Mouse (Mus musculus) neural tube, embryonic 13.5 days (tissue): ENCODE measurements at regions not wholly inside any gene's neighbourhood (a gene's known extent, or its start where the extent isn't known, plus 50 kb on each side); places are given as distances from the start of the nearest gene placed in this dataset.

Source experiments
- ATAC-seq: fragments of 200-750 bp; cut with Nextera tagmentation; 2 replicates; pipeline ENCODE4 v1.8.0; 2017; ENCODE audit warnings: low read depth, mild to moderate bottlenecking, moderate TSS enrichment, moderate library complexity
- H3K27ac ChIP-seq: fragments of 300-500 bp; sonication (generic); replicated peaks from 2 replicates; pipeline ENCODE4 v1.5.1; 2015; ENCODE audit warnings: moderate library complexity, mild to moderate bottlenecking, inconsistent platforms
- H3K27me3 ChIP-seq: fragments of 300-500 bp; sonication (generic); 2 replicates; pipeline ENCODE4 v1.6.1; 2015; ENCODE audit warnings: mild to moderate bottlenecking, inconsistent platforms
- H3K36me3 ChIP-seq: fragments of 300-500 bp; sonication (generic); 2 replicates; pipeline ENCODE4 v1.6.1; 2015; ENCODE audit warnings: mild to moderate bottlenecking, inconsistent platforms
- H3K4me1 ChIP-seq: fragments of 300-500 bp; sonication (generic); replicated peaks from 2 replicates; pipeline ENCODE4 v1.6.1; 2015; ENCODE audit warnings: inconsistent platforms
- H3K4me2 ChIP-seq: fragments of 300-500 bp; sonication (generic); 2 replicates; pipeline ENCODE4 v1.6.1; 2015; ENCODE audit warnings: inconsistent platforms, mild to moderate bottlenecking, moderate library complexity
- H3K4me3 ChIP-seq: fragments of 300-500 bp; sonication (generic); 2 replicates; pipeline ENCODE4 v1.5.1; 2015; ENCODE audit warnings: mild to moderate bottlenecking, inconsistent platforms
- H3K9ac ChIP-seq: fragments of 300-500 bp; sonication (generic); 2 replicates; pipeline ENCODE4 v1.6.1; 2015; ENCODE audit warnings: moderate library complexity, mild to moderate bottlenecking, inconsistent platforms
- H3K9me3 ChIP-seq: fragments of 300-500 bp; sonication (generic); 2 replicates; pipeline ENCODE4 v1.6.1; 2016; ENCODE audit warnings: inconsistent platforms
- WGBS: fragments of 180-500 bp; shearing (Covaris S2); methylation state at CpG from one replicate; pipeline ENCODE4 v1.1.7; 2015; 5-methylcytosine and 5-hydroxymethylcytosine counted together

DNA sequence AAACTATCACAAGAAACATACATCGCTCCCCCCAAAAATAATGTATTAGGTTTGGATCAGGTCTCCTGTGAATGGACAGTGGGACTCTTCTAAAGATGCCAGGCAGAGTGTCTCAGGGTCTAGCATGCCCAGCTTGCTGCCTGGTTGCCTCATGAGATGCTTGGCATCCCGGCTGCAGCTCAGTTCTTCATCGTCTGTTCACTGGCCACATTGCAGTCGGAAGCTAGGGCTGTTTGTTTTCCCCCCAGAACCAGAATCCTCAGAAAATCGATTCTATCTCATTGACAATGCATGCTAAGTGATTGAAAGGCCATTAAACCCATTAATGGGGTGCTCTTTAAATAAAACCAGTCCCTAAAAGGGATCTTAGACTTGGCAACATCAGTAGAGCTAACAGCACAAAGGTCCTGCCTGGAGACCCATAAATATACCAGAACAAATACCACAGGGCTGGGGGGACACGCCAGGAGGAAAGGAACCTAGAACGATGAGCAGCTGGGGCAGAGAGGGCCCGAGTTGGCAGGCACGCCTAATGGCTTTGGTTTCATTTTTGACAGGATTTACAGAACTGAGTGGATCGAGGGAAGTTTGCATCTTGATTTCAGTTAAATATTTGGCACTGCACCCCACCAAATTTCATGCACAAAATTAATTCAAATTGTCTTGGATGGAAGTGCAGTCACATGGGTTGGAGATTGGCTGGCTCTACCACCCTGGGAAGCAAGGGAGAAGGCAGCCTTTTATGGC, 205.3 kb downstream of the Snx10 start:
- Histone ChIP-seq H3K27ac (peak overlapping the region; percentile 30), H3K36me3 (no peaks in the 10 kb centered on the region), H3K4me1 (peaks cover 47% of the 10 kb centered on the region), H3K4me3 (no peak overlapping the region), H3K27me3 (no peaks in the 10 kb centered on the region), H3K4me2 (no peak overlapping the region), H3K9me3 (no peaks in the 10 kb centered on the region), H3K9ac (no peak overlapping the region)
- WGBS: 30% methylated on average over 10 of the region's 10 CpGs
- peak; percentile 83 for ATAC-seq

DNA sequence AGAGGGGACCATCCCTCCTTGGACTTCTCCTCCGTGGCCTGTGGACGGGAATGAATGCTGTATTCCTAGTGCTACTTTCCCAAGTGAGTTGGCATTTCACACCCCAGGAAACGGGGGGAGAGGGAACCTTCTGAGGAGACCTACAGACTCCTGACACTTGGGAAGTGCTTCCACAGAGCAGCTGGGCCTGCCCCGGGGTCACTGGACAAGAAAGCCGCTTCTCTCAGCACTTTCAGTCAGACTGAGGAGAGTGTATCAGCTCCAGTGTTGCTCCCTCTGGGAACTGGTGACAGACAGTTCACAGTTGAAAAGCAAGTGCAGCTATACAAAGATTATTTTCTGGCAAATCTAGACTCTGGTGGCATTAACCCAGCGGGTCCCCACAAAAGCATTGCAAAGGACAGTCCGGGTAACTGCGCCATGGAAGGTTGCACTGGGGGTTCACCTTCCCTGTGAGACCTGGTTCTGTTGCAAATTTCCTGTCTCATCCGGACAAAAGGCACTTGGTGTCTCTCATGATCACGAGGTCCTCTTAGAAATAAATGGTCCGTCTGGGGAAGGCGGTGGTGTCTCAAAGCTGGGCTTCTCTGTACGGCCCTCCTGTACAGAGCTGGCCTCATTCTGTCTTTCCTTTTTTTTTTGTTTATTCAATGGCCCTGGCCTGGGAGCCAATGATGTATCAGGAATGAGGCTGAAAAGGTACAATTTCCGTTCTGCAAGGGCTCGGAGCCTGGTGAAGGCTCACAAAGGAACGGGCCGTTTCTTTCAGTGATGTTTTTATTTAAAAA, 207.1 kb downstream of the Snx10 start:
- Histone ChIP-seq H3K27ac (no peak overlapping the region; the same call in 1 of the 2 replicates), H3K36me3 (no peaks in the 10 kb centered on the region), H3K4me2 (no peak overlapping the region), H3K4me1 (peaks cover 47% of the 10 kb centered on the region), H3K27me3 (no peaks in the 10 kb centered on the region), H3K4me3 (no peak overlapping the region), H3K9ac (no peak overlapping the region), H3K9me3 (no peaks in the 10 kb centered on the region)
- no peak for ATAC-seq
- WGBS: 62% methylated on average over 17 of the region's 17 CpGs

DNA sequence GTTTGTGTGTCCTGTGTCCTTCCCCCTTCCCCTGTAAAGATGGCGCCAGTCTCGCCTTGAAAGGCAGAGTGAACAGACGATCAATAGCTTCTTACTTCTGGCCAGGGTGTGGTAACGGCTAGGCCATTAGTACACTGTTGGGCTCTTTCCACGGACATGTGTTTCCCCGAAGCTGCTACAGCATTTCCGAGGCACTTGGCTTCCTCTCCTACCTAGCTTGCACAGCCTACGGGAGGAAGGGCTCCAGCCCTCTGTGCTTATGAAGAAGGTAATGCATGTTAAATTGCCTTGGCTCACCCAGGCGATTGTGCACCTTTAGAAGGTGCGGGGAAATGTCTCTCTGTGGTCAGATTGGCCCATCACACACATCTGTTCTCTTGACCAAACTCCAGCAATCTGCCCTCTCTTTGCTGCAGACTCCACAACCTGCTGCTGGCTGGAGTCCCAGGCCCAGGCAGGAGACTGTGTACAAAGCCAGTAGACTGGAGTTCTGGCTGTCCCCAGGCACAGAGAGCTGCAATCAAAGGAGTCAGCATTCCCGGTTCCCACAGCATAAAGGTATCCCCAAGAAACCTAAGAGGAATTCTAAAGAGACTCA, 208.7 kb downstream of the Snx10 start:
- H3K9me3 ChIP-seq: no peaks in the 10 kb centered on the region
- WGBS: 69% methylated on average over 11 of the region's 11 CpGs
- no peak overlapping the region for H3K4me2 ChIP-seq
- no peak overlapping the region for H3K9ac ChIP-seq
- H3K36me3 ChIP-seq: no peaks in the 10 kb centered on the region
- H3K27me3 ChIP-seq: no peaks in the 10 kb centered on the region
- peak; percentile 28; the same call in 1 of the 2 replicates for ATAC-seq
- H3K27ac ChIP-seq: 0 out of 2 replicates have a peak overlapping the region, but pooled peaks have one; percentile 34
- H3K4me3 ChIP-seq: no peak overlapping the region
- peaks cover 47% of the 10 kb centered on the region for H3K4me1 ChIP-seq

DNA sequence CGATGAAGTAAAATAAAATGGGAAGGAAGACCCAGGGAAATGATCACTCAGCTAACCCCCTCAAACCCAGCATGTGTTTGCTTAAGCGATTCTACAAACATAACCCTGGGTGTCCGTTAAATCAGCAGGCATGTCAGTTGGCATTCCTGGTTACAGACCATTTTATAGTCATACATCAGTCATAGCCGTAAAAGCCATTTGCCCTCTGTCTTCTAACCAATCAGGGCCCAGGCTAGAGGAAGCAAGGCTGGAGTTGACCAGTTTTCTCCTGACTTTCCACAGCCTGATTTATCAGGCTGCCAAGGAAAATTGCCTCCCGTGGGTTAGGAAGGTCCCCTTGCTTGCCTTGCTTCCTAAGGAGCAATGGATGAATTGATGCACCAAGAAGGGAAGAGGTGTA, 212.3 kb downstream of the Snx10 start:
- H3K9ac ChIP-seq: no peak overlapping the region
- H3K4me1 ChIP-seq: peaks cover 20% of the 10 kb centered on the region
- no peak for ATAC-seq
- 50% methylated on average over 5 of the region's 5 CpGs for WGBS
- no peak overlapping the region for H3K27ac ChIP-seq
- no peaks in the 10 kb centered on the region for H3K9me3 ChIP-seq
- H3K4me2 ChIP-seq: no peak overlapping the region
- H3K27me3 ChIP-seq: no peaks in the 10 kb centered on the region
- H3K36me3 ChIP-seq: no peaks in the 10 kb centered on the region
- H3K4me3 ChIP-seq: no peak overlapping the region

DNA sequence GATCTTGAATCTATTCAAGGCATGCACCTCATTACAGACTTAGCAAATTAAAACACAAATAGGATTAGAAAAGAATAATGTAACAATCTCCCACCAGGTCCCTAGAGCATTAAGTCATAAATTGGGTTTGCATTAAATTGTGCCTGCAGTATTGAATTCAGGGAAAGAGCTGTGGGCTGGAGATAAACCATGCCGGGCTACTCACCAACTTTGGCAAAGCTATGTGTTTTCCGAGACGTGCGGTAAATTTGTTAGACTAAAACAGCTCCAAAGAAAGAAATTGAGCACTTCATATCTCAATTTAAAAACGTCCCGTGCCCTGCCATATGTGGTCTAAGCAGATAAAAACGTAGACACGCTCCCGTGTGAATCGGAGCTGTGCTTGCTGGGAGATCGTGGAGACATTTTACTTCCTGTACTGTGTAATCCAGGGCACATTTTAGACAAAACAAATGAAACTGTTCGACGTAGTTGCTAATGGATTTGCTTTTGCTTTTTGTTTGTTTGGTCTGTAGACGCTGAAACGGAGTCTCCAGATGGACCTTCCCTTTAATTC, 219.5 kb downstream of the Snx10 start:
- H3K36me3 ChIP-seq: no peaks in the 10 kb centered on the region
- H3K4me1 ChIP-seq: peaks cover 48% of the 10 kb centered on the region
- no peak overlapping the region for H3K9ac ChIP-seq
- H3K27me3 ChIP-seq: no peaks in the 10 kb centered on the region
- H3K9me3 ChIP-seq: no peaks in the 10 kb centered on the region
- 52% methylated on average over 15 of the region's 15 CpGs for WGBS
- no peak for ATAC-seq
- H3K27ac ChIP-seq: 0 out of 2 replicates have a peak overlapping the region, but pooled peaks have one; percentile 13
- H3K4me2 ChIP-seq: no peak overlapping the region
- H3K4me3 ChIP-seq: no peak overlapping the region

DNA sequence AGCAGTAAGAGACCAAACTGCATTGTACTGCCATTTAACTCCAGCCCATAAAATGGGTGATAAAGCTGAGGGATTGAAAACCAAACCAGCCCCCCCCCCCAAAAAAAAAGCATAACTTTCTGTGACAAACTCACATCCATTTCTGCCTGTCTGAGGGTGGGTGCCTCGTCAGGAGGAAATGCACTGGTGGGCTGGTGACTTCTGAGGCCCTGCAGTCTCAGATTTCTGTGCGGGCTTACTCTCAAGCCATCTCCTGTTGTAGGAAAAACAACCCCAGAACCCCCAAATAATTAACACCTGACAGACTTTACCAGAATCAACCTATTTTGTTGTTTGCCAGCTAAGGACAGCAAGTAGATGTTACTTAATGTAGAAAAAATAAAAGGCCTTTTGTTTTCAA, 220.9 kb downstream of the Snx10 start:
- 42% methylated on average over 2 of the region's 2 CpGs for WGBS
- no peak for ATAC-seq
- Histone ChIP-seq H3K4me3 (no peak overlapping the region), H3K27me3 (no peaks in the 10 kb centered on the region), H3K4me2 (no peak overlapping the region), H3K36me3 (no peaks in the 10 kb centered on the region), H3K27ac (0 out of 2 replicates have a peak overlapping the region, but pooled peaks have one; percentile 50), H3K4me1 (peaks cover 48% of the 10 kb centered on the region), H3K9ac (no peak overlapping the region), H3K9me3 (no peaks in the 10 kb centered on the region)

DNA sequence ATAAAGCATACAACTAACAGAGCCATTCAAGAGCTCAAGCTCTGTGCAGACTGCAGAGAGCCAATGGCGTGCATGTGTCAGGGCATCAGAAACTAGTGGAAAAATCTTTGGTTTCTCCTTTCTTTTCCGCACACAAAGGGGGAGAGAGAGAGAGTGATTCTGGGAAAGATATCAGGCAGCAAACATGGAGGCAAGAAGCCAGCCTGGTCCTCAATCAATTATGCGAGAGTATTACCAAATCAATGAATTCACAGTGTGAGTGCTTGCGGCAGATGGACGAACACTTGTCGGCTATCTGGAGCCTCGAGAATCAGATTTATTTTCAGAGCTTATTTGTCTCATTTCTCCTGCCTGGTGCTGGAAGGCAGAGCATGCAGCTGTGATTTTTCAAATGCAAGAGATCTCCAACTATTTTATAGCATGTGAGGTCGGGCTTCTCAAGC, 230.6 kb downstream of the Snx10 start:
- Histone ChIP-seq H3K36me3 (no peaks in the 10 kb centered on the region), H3K4me1 (peaks cover 32% of the 10 kb centered on the region), H3K9ac (no peak overlapping the region), H3K9me3 (no peaks in the 10 kb centered on the region), H3K27ac (peak overlapping the region; percentile 64), H3K4me2 (0 out of 2 replicates have a peak overlapping the region, but pooled peaks have one; percentile 0), H3K27me3 (no peaks in the 10 kb centered on the region), H3K4me3 (no peak overlapping the region)
- WGBS: 45% methylated on average over 8 of the region's 8 CpGs
- 0 out of 2 replicates have a peak, but pooled peaks have one; percentile 29 for ATAC-seq

DNA sequence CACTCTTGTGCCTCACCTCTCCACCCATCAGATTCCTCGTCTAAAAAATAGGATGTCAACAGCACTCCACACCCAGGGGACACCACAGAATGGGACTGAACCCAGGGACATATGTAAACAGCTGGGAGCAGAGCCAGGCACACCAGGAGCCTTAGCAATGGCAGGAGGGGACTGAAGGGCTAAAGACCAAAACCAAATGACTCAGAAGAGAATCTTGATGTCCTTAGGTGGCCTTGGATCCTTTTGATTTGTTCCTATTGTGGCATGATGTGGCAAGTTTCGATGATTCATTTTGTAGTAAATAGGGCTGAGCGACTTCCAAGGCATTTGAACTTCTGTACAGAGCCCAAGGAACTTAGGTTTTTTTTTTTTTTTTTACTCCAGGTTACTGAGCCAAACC, 233.4 kb downstream of the Snx10 start:
- peaks cover 36% of the 10 kb centered on the region for H3K4me1 ChIP-seq
- H3K9ac ChIP-seq: no peak overlapping the region
- H3K9me3 ChIP-seq: no peaks in the 10 kb centered on the region
- no peaks in the 10 kb centered on the region for H3K36me3 ChIP-seq
- no peak overlapping the region for H3K4me3 ChIP-seq
- 70% methylated on average over 3 of the region's 3 CpGs for WGBS
- no peak overlapping the region for H3K27ac ChIP-seq
- H3K4me2 ChIP-seq: no peak overlapping the region
- ATAC-seq: no peak
- H3K27me3 ChIP-seq: no peaks in the 10 kb centered on the region

DNA sequence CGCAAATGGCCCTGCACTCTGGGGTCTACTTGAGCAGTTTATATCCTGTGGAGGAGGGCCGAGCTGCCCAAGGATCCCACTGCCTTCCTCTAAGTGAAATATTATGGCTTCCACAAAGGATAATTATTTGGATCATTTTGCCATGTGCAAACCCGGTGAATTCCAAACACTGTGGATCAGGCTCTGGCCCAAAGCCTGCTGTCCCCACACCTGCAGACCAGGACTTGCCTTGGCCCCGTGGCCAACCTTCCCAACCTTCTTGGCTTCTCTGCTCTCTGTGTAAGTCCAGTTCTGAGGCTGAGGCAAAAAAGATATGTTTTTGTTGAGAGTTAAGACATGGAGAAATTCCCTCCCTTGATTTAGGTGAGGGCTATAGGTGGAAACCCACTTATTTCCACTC, 234.0 kb downstream of the Snx10 start:
- ATAC-seq: 0 out of 2 replicates have a peak, but pooled peaks have one; percentile 22
- H3K27ac ChIP-seq: peak overlapping the region; percentile 42; the same call in 1 of the 2 replicates

DNA sequence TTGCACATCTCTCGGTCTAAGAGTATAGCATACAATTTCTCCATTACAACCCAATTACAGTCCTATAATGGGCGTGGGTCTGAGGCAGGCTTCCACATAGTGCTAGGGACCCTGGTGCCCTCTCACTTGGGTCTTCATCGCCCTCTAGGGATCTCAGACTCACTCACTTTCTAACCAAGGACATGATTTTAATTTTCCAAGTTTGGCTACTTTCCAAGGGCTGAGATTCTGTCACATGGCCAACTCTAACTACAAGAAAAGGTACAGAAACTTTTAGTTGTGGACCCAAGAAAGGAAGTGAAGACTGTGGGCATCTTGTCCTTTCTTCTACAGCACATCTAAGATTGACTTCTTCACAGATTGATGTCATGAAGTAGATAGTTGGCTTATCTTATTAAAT, 235.1 kb downstream of the Snx10 start:
- H3K27me3 ChIP-seq: no peaks in the 10 kb centered on the region
- H3K27ac ChIP-seq: no peak overlapping the region
- H3K4me1 ChIP-seq: peaks cover 31% of the 10 kb centered on the region
- no peak overlapping the region for H3K4me2 ChIP-seq
- H3K4me3 ChIP-seq: no peak overlapping the region
- no peak for ATAC-seq
- H3K9ac ChIP-seq: no peak overlapping the region
- H3K9me3 ChIP-seq: no peaks in the 10 kb centered on the region
- no peaks in the 10 kb centered on the region for H3K36me3 ChIP-seq
- WGBS: 79% methylated on average over 3 of the region's 3 CpGs

More for the DNA sequence above, 234.0 kb downstream of the Snx10 start:
- no peak overlapping the region for H3K4me3 ChIP-seq
- H3K4me2 ChIP-seq: no peak overlapping the region
- no peaks in the 10 kb centered on the region for H3K27me3 ChIP-seq
- WGBS: 38% methylated on average over 4 of the region's 4 CpGs
- peaks cover 36% of the 10 kb centered on the region for H3K4me1 ChIP-seq
- no peaks in the 10 kb centered on the region for H3K9me3 ChIP-seq
- no peaks in the 10 kb centered on the region for H3K36me3 ChIP-seq
- H3K9ac ChIP-seq: no peak overlapping the region

DNA sequence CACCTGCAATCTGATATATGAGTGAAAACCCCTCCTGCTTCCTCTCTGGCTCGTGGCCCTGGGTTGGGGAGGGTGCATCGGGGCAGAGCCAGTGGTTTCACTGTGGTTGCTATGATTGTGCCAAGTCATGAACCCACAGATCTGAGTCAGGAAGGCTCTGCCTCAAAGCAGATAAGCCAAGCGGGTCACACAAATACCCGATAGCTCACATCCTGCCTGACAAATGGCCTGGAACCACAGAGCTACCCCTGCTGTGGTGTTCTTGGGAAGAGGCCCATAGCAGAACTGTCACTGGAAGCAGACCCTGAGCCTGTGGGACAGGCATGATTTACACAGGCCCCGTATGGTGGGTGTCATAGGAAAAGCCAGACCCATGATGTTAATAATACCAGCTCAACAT, 236.7 kb downstream of the Snx10 start:
- 56% methylated on average over 5 of the region's 5 CpGs for WGBS
- no peak for ATAC-seq
- no peaks in the 10 kb centered on the region for H3K27me3 ChIP-seq
- H3K4me1 ChIP-seq: peaks cover 24% of the 10 kb centered on the region
- H3K4me3 ChIP-seq: no peak overlapping the region
- no peak overlapping the region for H3K27ac ChIP-seq
- no peak overlapping the region for H3K9ac ChIP-seq
- H3K36me3 ChIP-seq: no peaks in the 10 kb centered on the region
- H3K4me2 ChIP-seq: no peak overlapping the region
- no peaks in the 10 kb centered on the region for H3K9me3 ChIP-seq

DNA sequence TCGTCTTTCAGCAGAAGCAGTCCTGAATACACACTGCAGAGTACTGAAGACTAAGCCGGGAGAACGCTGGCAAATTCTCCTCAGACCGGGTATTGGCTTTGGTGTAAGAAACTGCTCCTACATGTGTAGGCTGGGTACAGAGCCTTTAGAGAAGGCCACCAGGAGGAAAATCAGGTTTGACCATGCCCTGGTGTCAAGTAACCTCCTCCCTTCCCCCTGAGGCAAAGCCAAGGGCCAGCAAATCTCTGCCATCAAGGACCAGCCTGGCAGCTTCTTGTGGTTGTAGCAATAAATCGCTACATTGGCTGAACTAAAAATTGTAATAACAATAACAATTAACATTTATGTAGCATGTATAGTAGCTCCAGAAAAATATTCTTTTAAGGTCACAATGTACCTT, 237.8 kb downstream of the Snx10 start:
- Histone ChIP-seq H3K27me3 (peaks cover 3% of the 10 kb centered on the region; the same call in 1 of the 2 replicates), H3K9ac (no peak overlapping the region), H3K36me3 (no peaks in the 10 kb centered on the region), H3K4me3 (no peak overlapping the region), H3K9me3 (no peaks in the 10 kb centered on the region), H3K27ac (no peak overlapping the region), H3K4me1 (peaks cover 23% of the 10 kb centered on the region), H3K4me2 (no peak overlapping the region)
- no peak for ATAC-seq
- 62% methylated on average over 5 of the region's 5 CpGs for WGBS
